Mouse (Mus musculus): ENCODE measurements around the gene Apoa1. TPM values are rescaled to one million over a fixed set of nuclear protein-coding genes. Genes with fewer than 3 reads are reported as not detected.
A peak's percentile ranks its signal among the peaks of the same experiment; 100 is the strongest.

The Apoa1 gene
- polyA plus RNA-seq, 1 experiment from 2014 or later = 4.2 TPM

DNA sequence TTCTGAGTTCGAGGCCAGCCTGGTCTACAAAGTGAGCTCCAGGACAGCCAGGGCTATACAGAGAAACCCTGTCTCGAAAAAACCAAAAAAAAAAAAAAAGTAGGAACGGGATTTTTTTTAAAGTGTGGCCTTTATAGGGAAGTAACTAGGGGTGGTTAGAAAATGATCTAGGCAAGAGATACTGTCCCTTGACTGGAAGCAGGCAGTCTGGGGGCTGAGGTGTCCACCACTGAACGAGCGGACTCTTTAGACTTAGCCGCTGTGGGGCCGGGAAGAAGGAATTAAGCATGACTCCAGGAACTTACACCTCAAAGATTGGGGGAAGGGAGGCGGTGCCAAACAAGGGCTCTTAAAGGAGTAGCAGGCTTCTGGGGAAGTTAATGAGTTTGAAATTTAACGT is 10.2 kb upstream of the Apoa1 start:
- H3K4me3 ChIP-seq = no peak overlapping the region
- no peaks in the 10 kb centered on the region for H3K4me1 ChIP-seq
- no peaks in the 10 kb centered on the region for H3K27me3 ChIP-seq (replicated peaks)
- no peak overlapping the region for H3K9ac ChIP-seq
- peaks cover 21% of the 10 kb centered on the region; the same call in 1 of the 2 replicates for H3K36me3 ChIP-seq (replicated peaks)
- no peak overlapping the region for H3K4me2 ChIP-seq
- no peak overlapping the region for H3K27ac ChIP-seq
- no peak for ATAC-seq (replicated peaks)
- no peaks in the 10 kb centered on the region for H3K9me3 ChIP-seq
- 81% methylated on average over 9 of the region's 9 CpGs for WGBS

DNA sequence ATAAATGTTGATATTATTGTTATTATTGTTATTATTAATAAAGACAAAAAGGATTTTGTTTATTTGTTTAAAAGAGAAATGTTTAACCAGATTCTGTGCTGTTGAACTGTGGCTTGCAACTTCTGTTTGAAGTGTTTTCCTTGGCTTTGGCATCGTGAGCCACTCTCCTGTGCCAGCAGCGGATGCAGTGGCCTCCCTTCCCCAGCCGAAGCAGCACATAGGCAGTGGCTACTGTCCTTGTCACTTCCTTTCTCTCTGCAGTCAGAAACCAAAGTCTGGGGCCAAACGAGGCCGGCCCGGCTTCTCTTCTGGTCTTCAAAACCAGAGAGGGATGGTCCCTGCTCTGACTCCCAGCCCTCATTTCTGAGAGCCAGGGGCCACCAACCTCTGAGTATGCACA is 5.3 kb upstream of the Apoa1 start:
- no peak overlapping the region for H3K4me2 ChIP-seq
- 88% methylated on average over 6 of the region's 6 CpGs for WGBS

DNA sequence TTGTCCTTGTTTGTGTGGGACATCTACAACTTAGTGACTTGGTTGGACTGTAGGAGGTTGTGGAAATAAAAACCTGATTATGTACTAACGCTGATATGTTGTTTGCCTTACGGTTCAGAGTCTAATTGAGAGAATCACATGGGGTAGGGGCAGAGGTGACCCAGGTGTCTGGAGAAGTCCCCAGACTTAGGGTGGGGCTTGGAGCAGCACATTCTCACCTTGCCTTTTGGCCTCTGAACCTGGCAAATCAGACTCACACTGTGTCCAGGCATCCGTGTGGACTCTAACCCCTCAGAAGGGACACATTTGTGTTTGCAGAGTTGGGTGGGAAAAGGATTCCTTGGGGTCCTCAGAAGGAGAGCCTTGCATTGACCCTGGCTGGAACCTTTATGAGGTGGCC is 4.3 kb upstream of the Apoa1 start:
- WGBS = 93% methylated on average over 3 of the region's 3 CpGs
- Histone ChIP-seq H3K4me3 (no peak overlapping the region), H3K27me3 (replicated peaks) (no peaks in the 10 kb centered on the region), H3K27ac (no peak overlapping the region), H3K4me2 (no peak overlapping the region), H3K9me3 (no peaks in the 10 kb centered on the region), H3K36me3 (replicated peaks) (peaks cover 21% of the 10 kb centered on the region; the same call in 1 of the 2 replicates), H3K9ac (no peak overlapping the region), H3K4me1 (no peaks in the 10 kb centered on the region)
- ATAC-seq (replicated peaks) = no peak

More for the DNA sequence above, 5.3 kb upstream of the Apoa1 start:
- Histone ChIP-seq H3K27ac (no peak overlapping the region), H3K9me3 (no peaks in the 10 kb centered on the region), H3K36me3 (replicated peaks) (peaks cover 21% of the 10 kb centered on the region; the same call in 1 of the 2 replicates), H3K4me1 (no peaks in the 10 kb centered on the region), H3K9ac (no peak overlapping the region), H3K4me3 (no peak overlapping the region), H3K27me3 (replicated peaks) (no peaks in the 10 kb centered on the region)
- no peak for ATAC-seq (replicated peaks)

DNA sequence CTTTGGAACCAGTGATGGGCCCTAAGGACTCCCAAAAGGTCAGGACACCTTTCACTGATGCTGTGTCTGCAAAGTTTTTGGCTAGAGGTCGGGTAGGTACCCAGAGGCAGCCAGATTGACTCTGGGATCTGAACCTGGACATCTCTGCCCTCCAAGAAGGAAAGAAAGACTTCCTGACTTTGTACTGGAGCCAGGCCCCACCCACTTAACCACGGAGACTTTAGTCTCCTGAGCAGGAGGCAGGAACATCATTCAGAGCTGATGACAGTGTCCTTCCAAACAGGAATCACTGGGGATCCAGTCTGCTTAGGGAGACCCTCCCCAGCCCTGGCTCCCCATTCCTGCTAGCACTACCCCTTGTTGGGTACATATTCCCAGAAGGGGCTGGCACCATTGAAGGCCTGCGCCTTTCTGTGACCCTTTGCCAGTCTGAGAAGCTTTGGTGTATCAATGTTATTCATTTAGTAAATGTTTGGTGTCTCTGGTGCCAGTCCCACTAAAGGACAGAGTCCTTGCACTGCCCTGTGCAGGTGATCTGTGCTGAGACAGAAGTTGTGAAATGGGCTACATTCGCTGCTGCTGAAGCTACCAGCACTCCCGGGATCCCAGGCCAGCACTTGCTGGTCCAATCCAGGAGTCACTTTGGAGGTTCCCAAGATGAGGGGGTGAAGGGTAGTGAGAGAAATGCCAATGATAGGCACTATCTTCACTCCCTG is 3.3 kb upstream of the Apoa1 start:
- Histone ChIP-seq H3K4me2 (no peak overlapping the region), H3K27me3 (replicated peaks) (no peaks in the 10 kb centered on the region), H3K27ac (no peak overlapping the region), H3K4me1 (0 out of 2 replicates have a peak, but pooled peaks cover 3% of the 10 kb centered on the region), H3K9me3 (no peaks in the 10 kb centered on the region), H3K9ac (no peak overlapping the region), H3K36me3 (replicated peaks) (peaks cover 21% of the 10 kb centered on the region; the same call in 1 of the 2 replicates), H3K4me3 (no peak overlapping the region)
- no peak for ATAC-seq (replicated peaks)
- 73% methylated on average over 5 of the region's 5 CpGs for WGBS

DNA sequence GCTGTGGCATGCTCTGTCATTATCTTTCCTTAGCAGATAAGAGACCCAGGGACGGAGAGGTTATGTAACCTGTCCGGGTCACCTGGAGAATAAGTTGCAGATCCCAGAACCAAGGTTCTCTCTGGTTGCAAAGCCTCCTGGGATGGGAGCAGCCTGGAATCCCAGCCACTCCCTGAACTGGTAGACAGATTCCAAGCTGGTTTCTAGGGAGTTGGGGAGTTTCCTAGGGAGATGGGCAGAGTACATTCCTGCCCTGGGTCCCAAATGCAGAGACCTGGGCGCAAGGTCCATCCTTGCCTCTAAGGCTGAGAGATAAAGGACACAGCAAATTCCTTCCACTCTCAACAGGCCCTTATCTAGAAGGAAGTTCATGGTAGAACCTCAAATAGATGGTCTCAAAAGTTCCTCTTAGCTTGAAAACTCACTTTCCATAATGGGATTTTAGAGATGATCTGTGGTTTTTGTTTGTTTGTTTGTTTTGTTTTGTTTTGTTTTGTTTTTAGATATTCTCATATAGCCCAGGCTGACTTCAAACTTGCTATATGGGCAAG is 1.2 kb upstream of the Apoa1 start:
- 86% methylated on average over 3 of the region's 3 CpGs for WGBS
- peaks cover 8% of the 10 kb centered on the region for H3K4me1 ChIP-seq
- no peak overlapping the region for H3K9ac ChIP-seq
- H3K27ac ChIP-seq = no peak overlapping the region
- H3K27me3 ChIP-seq (replicated peaks) = no peaks in the 10 kb centered on the region
- no peaks in the 10 kb centered on the region for H3K9me3 ChIP-seq
- H3K4me2 ChIP-seq = no peak overlapping the region
- H3K36me3 ChIP-seq (replicated peaks) = peaks cover 5% of the 10 kb centered on the region; the same call in 1 of the 2 replicates
- H3K4me3 ChIP-seq = no peak overlapping the region
- no peak for ATAC-seq (replicated peaks)

DNA sequence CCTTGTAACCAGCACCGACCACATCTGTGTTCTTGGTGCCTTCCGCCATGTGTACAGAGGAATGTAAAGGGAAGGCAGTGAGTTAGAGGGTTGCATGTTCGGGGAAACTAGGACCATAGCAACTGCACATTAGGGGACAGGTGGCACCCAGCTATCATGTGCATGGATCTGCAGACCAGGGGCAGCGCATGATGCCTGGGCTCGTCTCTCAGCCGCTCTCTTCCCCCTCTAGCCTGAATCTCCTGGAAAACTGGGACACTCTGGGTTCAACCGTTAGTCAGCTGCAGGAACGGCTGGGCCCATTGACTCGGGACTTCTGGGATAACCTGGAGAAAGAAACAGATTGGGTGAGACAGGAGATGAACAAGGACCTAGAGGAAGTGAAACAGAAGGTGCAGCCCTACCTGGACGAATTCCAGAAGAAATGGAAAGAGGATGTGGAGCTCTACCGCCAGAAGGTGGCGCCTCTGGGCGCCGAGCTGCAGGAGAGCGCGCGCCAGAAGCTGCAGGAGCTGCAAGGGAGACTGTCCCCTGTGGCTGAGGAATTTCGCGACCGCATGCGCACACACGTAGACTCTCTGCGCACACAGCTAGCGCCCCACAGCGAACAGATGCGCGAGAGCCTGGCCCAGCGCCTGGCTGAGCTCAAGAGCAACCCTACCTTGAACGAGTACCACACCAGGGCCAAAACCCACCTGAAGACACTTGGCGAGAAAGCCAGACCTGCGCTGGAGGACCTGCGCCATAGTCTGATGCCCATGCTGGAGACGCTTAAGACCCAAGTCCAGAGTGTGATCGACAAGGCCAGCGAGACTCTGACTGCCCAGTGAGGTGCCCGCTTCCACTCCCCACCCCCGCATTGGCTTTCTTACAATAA is 1.4 kb downstream of the Apoa1 start:
- 15% methylated on average over 37 of the region's 37 CpGs for WGBS
- no peaks in the 10 kb centered on the region for H3K27me3 ChIP-seq (replicated peaks)
- H3K9ac ChIP-seq = peak overlapping the region; percentile 54
- H3K4me3 ChIP-seq = peak overlapping the region; percentile 42
- peaks cover 8% of the 10 kb centered on the region for H3K4me1 ChIP-seq
- no peaks in the 10 kb centered on the region for H3K9me3 ChIP-seq
- peak overlapping the region; percentile 63 for H3K27ac ChIP-seq
- peak; percentile 97 for ATAC-seq (replicated peaks)
- peak overlapping the region; percentile 62 for H3K4me2 ChIP-seq
- no peaks in the 10 kb centered on the region for H3K36me3 ChIP-seq (replicated peaks)

DNA sequence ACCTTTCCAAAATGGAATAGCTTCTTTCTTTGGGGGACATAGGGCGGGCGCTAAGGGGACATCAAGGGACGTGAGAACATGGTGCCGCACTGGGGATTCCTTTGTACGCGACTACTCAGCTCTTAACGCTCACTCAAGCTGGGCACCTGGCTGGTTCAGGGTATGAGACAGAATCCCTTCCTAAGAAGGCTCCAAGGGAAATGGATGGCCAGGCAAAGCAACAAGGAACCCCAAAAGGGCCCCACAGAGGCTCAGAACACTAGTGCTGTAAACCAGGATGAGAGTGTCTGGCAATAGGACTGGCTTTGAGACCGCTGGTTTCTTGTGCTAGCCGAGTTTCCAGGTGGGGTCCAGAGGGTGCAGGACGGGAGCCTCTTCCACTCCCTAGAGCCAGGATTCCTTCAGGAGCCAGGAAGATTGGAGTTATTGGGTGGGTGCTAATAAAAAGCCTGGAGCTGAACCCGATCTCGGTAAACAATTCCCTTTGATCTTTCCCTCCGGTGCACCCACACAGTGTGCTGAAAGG is 2.1 kb downstream of the Apoa1 start:
- Histone ChIP-seq H3K36me3 (replicated peaks) (no peaks in the 10 kb centered on the region), H3K4me3 (peak overlapping the region; percentile 42), H3K4me2 (peak overlapping the region; percentile 62), H3K9ac (peak overlapping the region; percentile 54), H3K9me3 (no peaks in the 10 kb centered on the region), H3K27ac (peak overlapping the region; percentile 63), H3K27me3 (replicated peaks) (no peaks in the 10 kb centered on the region), H3K4me1 (peaks cover 8% of the 10 kb centered on the region)
- peak; percentile 48 for ATAC-seq (replicated peaks)
- WGBS = 13% methylated on average over 13 of the region's 13 CpGs

DNA sequence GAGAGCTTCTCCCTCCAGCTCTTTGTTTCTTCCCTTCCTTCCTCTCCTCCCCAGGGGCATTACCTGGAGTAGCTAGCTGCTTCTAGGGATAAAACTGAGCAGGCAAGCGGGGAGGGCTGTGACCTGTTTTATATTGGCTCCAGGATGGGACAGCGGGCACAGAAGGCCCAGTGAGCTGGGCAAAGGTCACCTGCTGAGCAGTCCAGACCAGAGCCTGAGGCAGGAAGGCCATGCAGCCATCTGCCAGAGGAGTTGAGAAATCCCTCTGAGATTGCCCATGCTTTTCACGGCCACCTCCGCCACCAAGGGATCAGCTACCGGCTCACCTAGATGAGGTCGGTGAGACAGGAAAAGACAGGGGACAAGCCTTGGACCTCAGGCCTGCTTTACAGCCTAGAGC is 6.8 kb downstream of the Apoa1 start:
- peaks cover 5% of the 10 kb centered on the region for H3K4me1 ChIP-seq
- no peaks in the 10 kb centered on the region for H3K9me3 ChIP-seq
- H3K4me2 ChIP-seq = no peak overlapping the region
- H3K9ac ChIP-seq = no peak overlapping the region
- H3K36me3 ChIP-seq (replicated peaks) = no peaks in the 10 kb centered on the region
- ATAC-seq (replicated peaks) = no peak
- WGBS = 86% methylated on average over 6 of the region's 6 CpGs
- H3K27me3 ChIP-seq (replicated peaks) = no peaks in the 10 kb centered on the region
- no peak overlapping the region for H3K4me3 ChIP-seq
- no peak overlapping the region for H3K27ac ChIP-seq

DNA sequence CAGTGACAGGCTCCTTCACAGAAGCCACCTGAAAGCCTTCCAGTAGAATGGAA is 7.0 kb downstream of the Apoa1 start, which contains the start of gene Apoc3:
TSS of gene Apoc3 (minus strand) at position 41 of the 53 bp plus-strand sequence.
- H3K4me1 ChIP-seq = peaks cover 5% of the 10 kb centered on the region
- H3K9me3 ChIP-seq = no peaks in the 10 kb centered on the region
- no peak for ATAC-seq (replicated peaks)
- H3K27me3 ChIP-seq (replicated peaks) = no peaks in the 10 kb centered on the region
- no peak within 1 kb of the TSS for H3K4me3 ChIP-seq
- H3K4me2 ChIP-seq = no peak within 1 kb of the TSS
- no peaks in the 10 kb centered on the region for H3K36me3 ChIP-seq (replicated peaks)
- no peak within 1 kb of the TSS for H3K9ac ChIP-seq
- no peak within 1 kb of the TSS for H3K27ac ChIP-seq

DNA sequence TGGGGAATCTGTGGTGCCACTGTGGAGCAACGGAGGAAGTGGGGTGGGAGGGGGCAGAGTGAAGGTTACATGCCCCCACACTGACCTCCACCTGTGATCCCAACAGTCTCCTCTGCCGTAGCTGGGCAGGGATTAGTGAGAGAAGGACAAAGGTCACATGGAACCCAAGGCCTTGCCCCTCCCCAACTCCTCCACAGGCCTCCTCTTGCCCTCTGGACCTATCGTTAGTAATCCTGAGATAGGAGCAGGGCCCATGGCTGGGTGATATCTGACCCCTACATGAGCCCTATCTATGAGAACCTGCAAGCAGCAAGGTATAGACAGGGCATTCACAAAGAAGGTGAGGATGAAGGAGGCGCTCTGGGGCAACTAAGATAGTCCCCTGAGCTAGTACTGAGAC is 7.3 kb downstream of the Apoa1 start:
- Histone ChIP-seq H3K9ac (no peak overlapping the region), H3K27ac (no peak overlapping the region), H3K9me3 (no peaks in the 10 kb centered on the region), H3K27me3 (replicated peaks) (no peaks in the 10 kb centered on the region), H3K4me2 (no peak overlapping the region), H3K36me3 (replicated peaks) (no peaks in the 10 kb centered on the region), H3K4me3 (no peak overlapping the region), H3K4me1 (peaks cover 3% of the 10 kb centered on the region)
- no peak for ATAC-seq (replicated peaks)
- 44% methylated on average over 4 of the region's 4 CpGs for WGBS

DNA sequence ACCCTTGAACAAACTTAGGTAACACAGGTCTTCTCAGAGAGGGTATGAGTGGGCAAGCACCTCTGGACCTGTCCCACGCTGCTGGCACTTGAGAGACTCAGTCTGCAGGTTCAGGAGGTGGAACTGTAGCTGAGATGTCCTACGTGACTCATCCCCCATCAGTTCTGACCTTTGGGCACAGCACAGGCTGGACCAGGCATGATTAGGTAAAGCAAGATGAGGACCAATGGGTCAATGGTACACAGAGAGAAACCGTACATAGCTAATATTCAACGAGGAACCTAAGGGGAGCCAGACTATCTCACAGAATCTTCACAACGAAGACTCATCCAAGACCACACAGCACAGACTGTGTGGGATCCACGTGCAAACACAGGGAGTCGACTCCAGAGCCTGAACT is 10.5 kb downstream of the Apoa1 start:
- ATAC-seq (replicated peaks) = no peak
- no peaks in the 10 kb centered on the region for H3K27me3 ChIP-seq (replicated peaks)
- H3K36me3 ChIP-seq (replicated peaks) = no peaks in the 10 kb centered on the region
- no peak overlapping the region for H3K27ac ChIP-seq
- no peak overlapping the region for H3K4me2 ChIP-seq
- no peaks in the 10 kb centered on the region for H3K4me1 ChIP-seq
- no peak overlapping the region for H3K4me3 ChIP-seq
- H3K9ac ChIP-seq = no peak overlapping the region
- H3K9me3 ChIP-seq = no peaks in the 10 kb centered on the region
- WGBS = 84% methylated on average over 7 of the region's 7 CpGs

DNA sequence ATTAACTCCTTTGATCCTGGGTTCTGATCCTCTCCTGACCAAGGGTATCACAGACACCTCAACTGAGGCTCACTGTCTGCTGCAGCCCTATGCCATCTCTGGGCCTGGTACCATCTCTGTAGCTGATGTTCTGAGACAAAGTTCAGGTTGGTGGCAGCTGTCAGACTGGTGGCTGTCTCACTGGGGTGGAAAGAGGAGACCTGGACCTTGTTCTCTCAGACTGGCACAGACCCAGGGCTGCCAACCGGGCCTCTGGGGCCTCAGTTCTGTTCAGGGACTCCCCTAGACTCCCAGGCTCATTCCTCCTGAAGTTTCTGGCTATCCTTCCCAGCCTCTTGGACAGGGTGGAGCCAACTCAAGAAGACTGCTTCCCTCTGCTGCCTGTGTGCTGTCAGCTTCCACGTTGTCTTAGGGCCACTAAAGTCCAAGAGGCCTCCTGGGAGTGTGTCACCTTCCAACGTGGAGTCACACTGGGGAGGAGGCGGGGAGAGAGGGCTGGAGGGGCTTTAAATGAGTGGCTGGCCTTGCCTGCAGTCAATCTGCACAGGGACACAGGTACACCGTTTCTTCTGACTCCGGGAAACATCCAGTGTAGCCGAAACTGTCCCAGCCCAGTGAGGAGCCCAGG is 12.3 kb downstream of the Apoa1 start, which contains the start of gene Apoa4:
TSS of gene Apoa4 (plus strand) at position 171 of the 628 bp plus-strand sequence.
- no peak within 1 kb of the TSS for H3K9ac ChIP-seq
- no peak within 1 kb of the TSS for H3K4me3 ChIP-seq
- no peak within 1 kb of the TSS for H3K4me2 ChIP-seq
- H3K27ac ChIP-seq = no peak within 1 kb of the TSS
- no peaks in the 10 kb centered on the region for H3K4me1 ChIP-seq
- no peak for ATAC-seq (replicated peaks)
- 65% methylated on average over 7 of the region's 7 CpGs for WGBS
- no peaks in the 10 kb centered on the region for H3K36me3 ChIP-seq (replicated peaks)
- no peaks in the 10 kb centered on the region for H3K9me3 ChIP-seq
- no peaks in the 10 kb centered on the region for H3K27me3 ChIP-seq (replicated peaks)

Measured in midbrain, embryonic 15.5 days (tissue).